Mouse (Mus musculus) heart, postnatal 0 days (tissue): ENCODE data around the gene Stxbp5l. TPM values are rescaled to one million over a fixed set of nuclear protein-coding genes. Genes with fewer than 3 reads are reported as not detected.
"Not testable (repeated sequence)": the region's sequence is repeated elsewhere in the genome, so short reads cannot be mapped to it uniquely, and the experiment has no call there.

Experiments
- ATAC-seq: fragments of 200-750 bp; cut with Nextera tagmentation; 2 replicates; pipeline ENCODE4 v1.8.0; 2017; ENCODE audit warnings: low read depth, moderate number of reproducible peaks, moderate library complexity; ENCODE audit not compliant: insufficient read depth
- DNase-seq: peaks from one replicate; pipeline ENCODE4 v3.0.0-alpha.2; 2016; ENCODE audit warnings: low spot score
- H3K27ac ChIP-seq: fragments of 300-500 bp; sonication (generic); 2 replicates; pipeline ENCODE4 v1.5.1; 2014; ENCODE audit warnings: low read depth, mild to moderate bottlenecking
- H3K27me3 ChIP-seq: fragments of 300-500 bp; sonication (generic); 2 replicates; pipeline ENCODE4 v1.6.1; 2014; ENCODE audit warnings: low read length, mixed read lengths; ENCODE audit not compliant: control insufficient read depth, insufficient read depth
- H3K36me3 ChIP-seq: fragments of 300-500 bp; sonication (generic); replicated peaks from 2 replicates; pipeline ENCODE4 v1.6.1; 2014; ENCODE audit warnings: low read length, mixed read lengths; ENCODE audit not compliant: control insufficient read depth, insufficient read depth
- H3K4me1 ChIP-seq: fragments of 300-500 bp; sonication (generic); 2 replicates; pipeline ENCODE4 v1.6.1; 2014; ENCODE audit warnings: antibody characterized with exemption; ENCODE audit not compliant: control insufficient read depth, insufficient read depth
- H3K4me2 ChIP-seq: fragments of 300-500 bp; sonication (generic); 2 replicates; pipeline ENCODE4 v1.6.1; 2014; ENCODE audit warnings: low read depth, mild to moderate bottlenecking, low read length, moderate library complexity
- H3K4me3 ChIP-seq: fragments of 300-500 bp; sonication (generic); 2 replicates; pipeline ENCODE4 v1.5.1; 2014; ENCODE audit warnings: low read depth, low read length
- H3K9ac ChIP-seq: fragments of 300-500 bp; sonication (generic); replicated peaks from 2 replicates; pipeline ENCODE4 v1.6.1; 2014; ENCODE audit warnings: low read depth, low read length, mixed read lengths
- H3K9me3 ChIP-seq: fragments of 300-500 bp; sonication (generic); replicated peaks from 2 replicates; pipeline ENCODE4 v1.6.1; 2016; ENCODE audit warnings: low read length; ENCODE audit not compliant: control insufficient read depth
- CTCF ChIP-seq: IDR thresholded peaks from 2 replicates; pipeline ENCODE4 v1.5.1; 2016; ENCODE audit warnings: antibody characterized with exemption, control low read depth, low read depth
- EP300 ChIP-seq: IDR thresholded peaks from 2 replicates; pipeline ENCODE4 v1.6.1; 2016; ENCODE audit warnings: antibody characterized with exemption, low read depth
- WGBS: fragments of 180-500 bp; shearing (Covaris S2); extraction: QIAGEN DNeasy Blood & Tissue Kit; methylation state at CpG from one replicate; pipeline ENCODE4 v1.1.7; 2014; 5-methylcytosine and 5-hydroxymethylcytosine counted together
- polyA plus RNA-seq: library from polyadenylated mRNA; unstranded; fragments of >200 nt; fragmentation: Nextera tagmentation; extraction: Ambion mirVana; gene quantifications from 2 replicates; pipeline ENCODE4 v1.2.1, GENCODE M21; 2015
- total RNA-seq: library from RNA; depleted of rRNA; stranded (reverse); fragments of >200 nt; gene quantifications from 2 replicates; pipeline ENCODE4 v1.2.3, GENCODE M21; 2014; ENCODE audit warnings: low replicate concordance

Gene Stxbp5l
- total and polyA plus RNA-seq, 2 experiments from 2014 or later, result 0.12 TPM; not detected in 1

DNA sequence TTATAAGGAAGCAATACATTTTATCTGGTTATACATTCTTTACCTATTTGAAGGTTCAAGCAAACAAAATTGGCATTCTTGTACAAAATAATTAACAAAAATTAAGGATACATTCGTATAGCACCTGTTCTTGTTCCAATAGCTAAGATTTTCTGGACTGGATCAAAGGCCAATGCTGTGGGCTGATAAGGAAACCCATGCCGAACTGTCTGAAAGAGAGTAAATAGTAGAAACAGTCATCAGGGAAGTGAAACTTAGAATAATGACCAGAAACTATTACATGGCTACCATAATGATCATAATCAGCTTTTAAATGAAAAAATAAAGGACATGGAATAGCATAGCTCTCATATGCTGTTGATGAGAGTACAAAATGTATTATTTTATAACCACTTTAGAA lies 39.8 kb downstream of the Stxbp5l start:
- WGBS, result 41% methylated on average over 2 of the region's 2 CpGs
- DNase-seq, result no peak
- Histone ChIP-seq H3K27ac (no peak overlapping the region), H3K9ac (no peak overlapping the region), H3K36me3 (no peaks in the 10 kb centered on the region), H3K27me3 (no peaks in the 10 kb centered on the region), H3K4me2 (no peak overlapping the region), H3K4me1 (no peaks in the 10 kb centered on the region), H3K4me3 (no peak overlapping the region), H3K9me3 (no peaks in the 10 kb centered on the region)
- no peak for ATAC-seq
- TF ChIP-seq EP300, result no peak
- no peak for TF ChIP-seq CTCF

DNA sequence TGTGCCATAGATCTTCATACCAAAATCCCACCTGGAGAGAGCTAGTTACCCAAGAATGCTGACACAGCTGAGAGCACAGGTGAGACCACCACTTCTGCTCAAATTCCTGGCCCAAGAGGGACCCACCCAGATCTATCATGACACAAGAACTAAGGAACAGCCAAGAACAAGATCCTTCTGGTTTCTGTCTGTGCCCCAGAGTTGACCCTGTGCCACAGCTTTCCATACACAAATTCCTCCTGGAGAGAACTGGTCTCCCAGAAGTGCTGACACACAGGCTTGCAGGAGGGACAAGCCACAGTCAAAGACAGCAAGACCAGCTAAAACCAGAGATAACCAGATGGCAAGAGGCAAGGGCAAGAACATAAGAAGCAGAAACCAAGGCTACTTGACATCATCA lies 43.3 kb downstream of the Stxbp5l start:
- H3K27me3 ChIP-seq, H3K27ac ChIP-seq, H3K4me1 ChIP-seq, H3K9ac ChIP-seq, H3K4me2 ChIP-seq, DNase-seq, H3K4me3 ChIP-seq, H3K9me3 ChIP-seq, H3K36me3 ChIP-seq, ATAC-seq: not testable (repeated sequence)

DNA sequence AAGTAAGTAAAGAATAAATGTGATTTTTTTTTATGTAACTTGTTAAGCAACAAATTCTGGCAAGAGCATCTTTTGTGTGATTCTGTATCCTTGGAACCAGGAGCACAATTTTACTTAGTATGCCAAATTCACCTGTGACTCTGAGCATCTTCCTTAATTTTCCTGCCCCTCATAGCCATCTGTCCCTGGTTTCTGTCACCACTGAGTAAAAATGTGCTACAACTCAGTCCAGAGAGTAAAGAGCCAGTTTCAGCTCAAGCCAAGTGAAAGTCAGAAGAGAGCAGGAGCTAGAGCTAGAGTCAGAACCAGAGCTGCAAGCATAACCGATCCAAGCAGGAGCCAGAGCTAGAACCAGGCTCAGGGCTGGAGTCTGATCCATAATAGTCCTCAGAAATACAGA lies 46.6 kb downstream of the Stxbp5l start:
- Histone ChIP-seq H3K36me3 (no peaks in the 10 kb centered on the region), H3K9ac (no peak overlapping the region), H3K9me3 (no peaks in the 10 kb centered on the region), H3K4me2 (no peak overlapping the region), H3K4me1 (no peaks in the 10 kb centered on the region), H3K27me3 (no peaks in the 10 kb centered on the region), H3K4me3 (no peak overlapping the region), H3K27ac (no peak overlapping the region)
- TF ChIP-seq CTCF, result no peak
- TF ChIP-seq EP300, result no peak
- WGBS, result 78% methylated on average over 1 of the region's 1 CpGs
- DNase-seq, result no peak
- ATAC-seq, result no peak

DNA sequence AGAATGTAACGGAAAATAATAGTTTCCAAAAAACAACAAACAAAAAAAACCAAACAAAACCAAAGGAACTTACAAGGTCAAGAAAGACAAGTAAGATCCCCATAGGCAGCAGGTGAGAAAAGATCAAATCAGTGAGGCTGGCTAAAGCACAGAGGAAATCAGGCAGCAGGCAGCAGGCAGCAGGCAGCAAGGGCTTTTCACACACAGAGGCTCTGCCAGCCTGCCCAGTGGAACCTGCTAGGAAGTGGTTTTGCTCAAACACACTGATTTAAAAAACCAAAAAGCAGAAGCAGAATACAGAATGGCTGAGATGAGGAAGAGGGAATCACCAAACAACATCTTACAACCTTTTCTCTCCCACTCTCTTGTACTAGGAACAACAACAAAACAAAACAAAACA lies 47.2 kb downstream of the Stxbp5l start:
- Histone ChIP-seq H3K9me3 (no peaks in the 10 kb centered on the region), H3K27me3 (no peaks in the 10 kb centered on the region), H3K4me3 (no peak overlapping the region), H3K4me1 (no peaks in the 10 kb centered on the region), H3K9ac (no peak overlapping the region), H3K27ac (no peak overlapping the region), H3K36me3 (no peaks in the 10 kb centered on the region), H3K4me2 (no peak overlapping the region)
- DNase-seq (no peak), ATAC-seq (no peak)
- WGBS, result 81% methylated on average over 1 of the region's 1 CpGs
- no peak for TF ChIP-seq EP300
- no peak for TF ChIP-seq CTCF

GRCm38 (mm10) chr16:37304441-37304840 lies 80.3 kb downstream of the Stxbp5l start:
- TF ChIP-seq CTCF, result no peak
- no peak for TF ChIP-seq EP300

GRCm38 (mm10) chr16:37292593-37292992 lies 92.2 kb downstream of the Stxbp5l start:
- no peak for TF ChIP-seq EP300
- TF ChIP-seq CTCF, result peak; percentile 60
- Histone ChIP-seq H3K4me3 (no peak overlapping the region), H3K9me3 (no peaks in the 10 kb centered on the region), H3K27ac (no peak overlapping the region), H3K4me1 (no peaks in the 10 kb centered on the region), H3K4me2 (no peak overlapping the region), H3K27me3 (no peaks in the 10 kb centered on the region), H3K36me3 (no peaks in the 10 kb centered on the region), H3K9ac (no peak overlapping the region)
- ATAC-seq (no peak), DNase-seq (peak; percentile 8)
- 60% methylated on average over 1 of the region's 1 CpGs for WGBS

More at GRCm38 (mm10) chr16:37304441-37304840, 80.3 kb downstream of the Stxbp5l start:
- DNase-seq, result no peak
- H3K9ac ChIP-seq, result no peak overlapping the region
- no peak overlapping the region for H3K4me2 ChIP-seq
- no peak overlapping the region for H3K4me3 ChIP-seq
- 71% methylated on average over 1 of the region's 1 CpGs for WGBS
- ATAC-seq, result no peak
- H3K36me3 ChIP-seq, result no peaks in the 10 kb centered on the region
- no peaks in the 10 kb centered on the region for H3K27me3 ChIP-seq
- H3K9me3 ChIP-seq, result no peaks in the 10 kb centered on the region
- H3K27ac ChIP-seq, result no peak overlapping the region
- no peaks in the 10 kb centered on the region for H3K4me1 ChIP-seq
